Mouse (Mus musculus) lung, adult 18-20 months (tissue): Measurements from ENCODE around the gene Abcg8.

ENCODE experiments used
- DNase-seq, 2 experiments: peaks; one replicate each; pipeline ENCODE4 v3.0.0; 2022; ENCODE audit warnings: mixed read lengths in 2 of 2

Gene Abcg8

DNA sequence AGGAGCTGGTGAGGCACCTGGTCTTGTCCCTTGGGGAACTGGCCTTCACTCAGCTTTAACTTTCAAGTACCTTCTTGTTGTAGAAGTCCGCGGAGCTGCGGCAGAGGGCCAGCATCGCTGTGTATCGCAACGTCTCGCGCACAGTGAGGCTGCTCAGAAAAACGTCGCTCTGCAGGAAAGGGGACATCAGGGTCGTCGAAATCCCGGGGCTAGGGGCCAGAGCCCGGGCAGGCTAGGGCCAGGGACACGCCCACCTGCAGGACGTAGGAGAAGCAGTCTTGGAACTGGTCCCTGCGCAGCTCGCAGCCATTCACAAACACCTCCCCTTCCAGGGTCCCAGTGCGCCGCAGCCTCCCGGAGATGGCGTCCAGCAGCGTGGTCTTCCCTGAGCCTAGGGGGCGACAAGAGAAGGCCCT lies at the start of gene Abcg8:
Abcg8 (plus strand) TSS at position 352 of the 416 bp plus-strand sequence.
- DNase-seq, result peak; percentile 11 to 16

DNA sequence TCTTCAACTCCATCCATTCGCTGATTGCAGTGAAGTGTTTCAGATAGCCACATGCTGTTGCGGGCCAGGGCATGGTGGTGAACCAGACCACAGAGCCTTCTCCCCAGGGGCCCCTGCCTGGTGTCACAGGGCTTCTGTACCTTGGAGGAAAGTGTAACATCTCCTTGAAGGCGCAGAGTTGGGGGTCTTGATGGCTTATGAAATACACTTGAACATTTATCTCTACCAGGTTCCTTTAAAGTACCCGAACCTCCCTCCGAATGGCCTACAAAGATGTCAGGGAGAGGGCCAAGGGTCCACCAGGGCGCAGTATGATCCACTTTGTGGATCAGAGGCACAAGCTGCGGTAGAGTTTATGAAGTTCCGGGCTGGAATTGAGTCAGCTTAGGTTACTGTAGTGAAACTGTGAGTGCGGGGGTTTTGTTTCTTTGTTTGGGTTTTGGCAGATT lies 49.2 kb upstream of the Abcg8 start:
- no peak for DNase-seq

DNA sequence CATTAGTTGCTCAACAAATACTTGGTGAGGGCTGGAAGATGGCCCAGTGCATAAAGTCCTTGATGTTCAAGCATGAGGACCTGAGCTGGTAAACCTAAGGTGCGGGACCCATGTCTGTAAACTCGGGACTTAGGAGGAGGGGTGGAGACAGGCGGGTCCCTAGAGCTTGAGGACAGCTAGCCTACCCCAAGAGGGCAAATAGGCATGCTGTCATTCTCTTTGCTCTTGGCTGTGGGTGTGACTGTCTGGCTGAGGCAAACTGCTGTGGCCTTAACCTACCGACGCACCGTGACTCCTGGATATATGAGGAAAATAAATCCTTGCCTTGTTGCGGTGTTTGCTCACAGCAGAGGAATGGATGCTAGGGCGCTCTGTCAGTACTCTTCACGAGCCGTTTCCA lies 48.4 kb upstream of the Abcg8 start:
- no peak for DNase-seq

GRCm38 (mm10) chr17:84628611-84629010 lies 47.5 kb upstream of the Abcg8 start:
- no peak for DNase-seq

DNA sequence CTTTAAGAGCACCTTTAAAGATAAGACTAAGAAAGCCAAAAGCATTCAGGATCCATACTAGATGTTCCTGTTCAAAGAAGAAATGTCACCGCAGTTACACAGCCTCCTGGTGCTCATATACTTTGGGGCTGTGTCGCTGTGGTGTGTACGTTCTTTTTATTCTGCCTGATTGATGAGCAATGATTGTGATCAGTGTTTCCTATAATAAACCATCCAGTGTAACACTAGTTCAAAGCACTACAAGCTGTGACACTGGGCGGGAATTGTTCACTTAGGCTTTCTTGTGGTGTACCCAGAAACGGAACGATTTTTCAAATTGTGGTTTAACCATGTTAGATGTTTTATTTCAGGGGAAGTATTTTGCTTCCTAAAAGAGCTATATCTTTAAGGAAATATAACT lies 44.3 kb upstream of the Abcg8 start:
- DNase-seq, result no peak

- no peak for DNase-seq
Measured at GRCm38 (mm10) chr17:84633443-84633842, 42.7 kb upstream of the Abcg8 start.

DNA sequence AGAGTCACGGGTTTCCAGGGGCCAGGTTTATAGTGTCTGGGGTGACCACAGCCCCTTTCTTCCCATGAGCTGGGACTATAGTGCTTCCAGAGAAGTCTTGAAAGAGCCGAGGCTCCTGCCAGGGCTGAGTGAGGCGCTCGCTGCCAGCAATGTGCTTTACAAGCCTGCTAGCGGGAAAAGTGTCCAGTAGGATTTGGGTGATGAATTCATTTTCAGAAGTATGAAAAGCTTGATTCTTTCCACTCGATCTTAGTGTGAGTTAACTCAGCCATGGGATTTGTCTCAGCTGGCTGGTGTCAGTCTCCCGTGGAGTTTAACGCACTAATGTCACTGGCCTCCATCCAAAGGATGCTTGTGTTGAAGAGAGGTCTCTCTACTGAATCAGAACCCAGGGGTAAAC lies 39.8 kb upstream of the Abcg8 start:
- no peak for DNase-seq

GRCm38 (mm10) chr17:84637971-84638370 lies 38.1 kb upstream of the Abcg8 start:
- DNase-seq, result peak in 1 of 2 experiments; percentile 63

GRCm38 (mm10) chr17:84639796-84640378 lies 36.2 kb upstream of the Abcg8 start:
- DNase-seq, result no peak

DNA sequence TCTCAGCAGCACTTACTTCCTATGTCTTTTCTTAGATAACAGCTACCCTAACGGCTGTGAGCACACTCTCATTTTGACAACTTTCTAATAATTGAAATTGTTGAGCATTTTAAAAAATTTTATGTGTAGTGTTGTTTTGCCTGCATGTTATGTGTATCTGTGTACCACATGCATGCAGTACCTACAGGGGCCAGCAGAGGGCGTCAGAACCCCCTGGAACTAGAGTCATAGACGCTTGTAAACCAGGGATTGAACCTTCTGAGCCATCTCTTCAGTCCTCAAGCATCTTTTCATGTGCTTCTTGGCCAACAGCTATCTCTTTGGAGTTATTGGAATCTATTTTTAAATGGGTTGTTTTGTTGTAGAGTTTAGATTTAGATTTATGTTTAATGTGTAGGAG lies 34.2 kb upstream of the Abcg8 start:
- peak in 1 of 2 experiments; percentile 27 for DNase-seq

- DNase-seq, result no peak
Measured at GRCm38 (mm10) chr17:84642324-84642723, 33.8 kb upstream of the Abcg8 start.

- DNase-seq, result no peak
Measured at GRCm38 (mm10) chr17:84644292-84645050, 31.6 kb upstream of the Abcg8 start.

- no peak for DNase-seq
Measured at GRCm38 (mm10) chr17:84645119-84645518, 31.0 kb upstream of the Abcg8 start.

GRCm38 (mm10) chr17:84645894-84646293 lies 30.2 kb upstream of the Abcg8 start:
- no peak for DNase-seq

DNA sequence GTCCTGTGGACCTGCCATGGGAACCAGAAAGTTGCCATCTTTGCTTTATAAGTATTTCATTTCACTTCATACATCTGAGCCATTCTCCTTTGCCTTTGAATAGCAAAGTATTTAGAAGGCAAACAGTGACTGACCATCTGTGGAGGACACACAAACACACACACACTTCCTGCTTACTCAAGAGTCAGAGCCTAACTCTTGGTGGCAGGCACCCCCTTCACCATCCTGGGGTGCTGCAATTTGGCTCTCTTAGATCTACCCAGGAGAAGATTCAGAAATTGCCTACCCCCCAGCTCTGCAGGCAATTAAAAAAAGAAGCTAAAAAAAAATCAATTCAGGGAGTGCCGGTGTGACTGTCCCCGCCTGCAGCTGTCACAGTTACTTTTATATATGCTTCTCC lies 29.6 kb upstream of the Abcg8 start:
- DNase-seq, result no peak

DNA sequence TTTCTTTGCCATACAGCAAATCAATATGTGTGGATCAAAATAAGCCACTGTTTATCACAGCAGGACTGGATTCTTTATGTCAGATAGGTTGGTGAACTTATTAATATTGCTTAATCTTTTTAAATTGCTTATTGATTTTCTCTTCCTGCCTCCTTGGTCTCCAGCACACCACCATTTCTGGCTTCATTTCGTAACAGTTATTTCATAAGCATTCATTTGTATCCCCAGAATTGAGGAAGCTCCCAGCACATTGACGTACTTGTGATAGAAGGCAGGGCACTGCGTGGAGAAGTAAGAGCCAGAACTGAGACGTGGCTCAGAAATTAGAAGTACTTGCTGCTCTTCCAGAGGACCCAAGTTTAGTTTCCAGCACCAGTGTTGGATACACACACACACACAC lies 28.5 kb upstream of the Abcg8 start:
- DNase-seq, result peak in 1 of 2 experiments; percentile 18

GRCm38 (mm10) chr17:84650302-84651017 lies 25.6 kb upstream of the Abcg8 start:
- DNase-seq, result no peak

- DNase-seq, result no peak
Measured at GRCm38 (mm10) chr17:84653544-84653943, 22.6 kb upstream of the Abcg8 start.

DNA sequence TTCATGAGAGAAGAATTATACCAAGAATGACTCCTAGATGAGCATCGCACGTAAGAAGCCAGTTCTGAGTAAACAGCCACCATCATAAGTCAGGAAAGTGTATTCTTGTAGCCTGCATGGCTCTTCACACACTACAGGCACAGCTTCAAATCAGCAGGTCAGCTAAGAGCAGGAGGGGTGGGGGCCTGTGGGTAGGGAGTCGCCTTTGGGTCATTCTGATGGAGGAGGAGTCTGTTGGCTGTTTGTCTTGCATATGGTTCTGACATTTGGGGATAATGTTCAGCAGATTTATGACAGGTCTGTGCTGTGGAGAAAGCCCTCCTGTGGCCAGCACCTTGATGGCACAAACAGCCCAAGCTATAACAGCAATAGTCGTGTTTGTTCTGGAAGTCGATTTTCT lies 19.9 kb upstream of the Abcg8 start:
- no peak for DNase-seq

DNA sequence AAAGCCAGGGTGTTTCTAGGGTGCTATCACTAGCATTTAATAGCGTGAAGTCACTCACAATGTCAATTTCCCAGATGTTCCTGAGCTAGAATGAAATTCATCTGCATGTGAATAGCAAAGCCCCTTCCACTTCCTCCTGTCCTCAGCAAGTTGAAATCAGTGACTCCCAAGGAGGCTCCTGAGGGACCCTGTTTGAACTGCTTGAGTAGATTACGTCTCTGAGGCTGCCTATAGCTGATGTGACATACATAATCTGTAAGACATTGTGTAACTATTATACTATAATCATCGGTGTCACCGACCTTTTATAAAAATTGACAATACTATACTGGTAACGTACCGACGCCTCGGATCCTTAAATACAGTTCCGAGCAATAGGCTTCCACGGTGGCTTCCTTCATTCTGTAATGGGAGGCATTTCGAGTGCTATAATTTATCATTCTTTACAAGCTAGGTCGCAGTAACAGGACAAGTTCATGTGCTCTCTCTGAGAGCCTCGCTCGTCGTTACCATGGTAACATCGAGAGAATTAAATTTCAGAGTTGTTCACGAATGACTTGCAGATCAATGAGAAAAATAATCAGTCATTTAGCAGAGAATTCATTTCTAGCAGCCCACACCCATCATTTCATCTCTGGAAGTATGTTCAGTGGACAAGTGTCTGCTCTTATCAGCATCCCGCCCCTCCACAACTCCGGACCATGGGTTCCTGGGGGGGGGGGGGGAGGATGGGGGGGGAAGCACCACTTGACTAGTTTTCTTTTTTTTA lies 19.3 kb upstream of the Abcg8 start:
- DNase-seq, result no peak

DNA sequence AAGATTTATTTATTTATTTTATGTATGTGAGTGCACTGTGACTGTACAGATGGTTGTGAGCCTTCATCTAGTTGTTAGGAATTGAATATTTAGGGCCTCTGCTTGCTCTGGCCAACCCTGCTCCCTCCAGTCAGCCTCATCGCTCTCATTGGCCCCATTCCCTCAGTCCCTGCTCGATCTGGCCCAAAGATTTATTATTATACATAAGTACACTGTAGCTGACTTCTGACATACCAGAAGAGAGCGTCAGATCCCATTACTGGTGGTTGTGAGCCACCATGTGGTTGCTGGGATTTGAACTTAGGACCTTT lies 18.7 kb upstream of the Abcg8 start:
- DNase-seq, result no peak

GRCm38 (mm10) chr17:84657782-84658181 lies 18.3 kb upstream of the Abcg8 start:
- no peak for DNase-seq

- no peak for DNase-seq
Measured at GRCm38 (mm10) chr17:84658195-84658594, 17.9 kb upstream of the Abcg8 start.
